Mouse (Mus musculus): ENCODE measurements around the gene Map1lc3b. TPM values are rescaled to one million over a fixed set of nuclear protein-coding genes. Genes with fewer than 3 reads are reported as not detected.

The Map1lc3b gene
- polyA plus RNA-seq, 1 experiment, result 113 TPM

- Histone ChIP-seq H3K4me1 (ENCODE audit: control insufficient read depth, insufficient read depth, low read length) (no peaks in the 10 kb centered on the region; the same call in 1 of the 2 replicates), H3K27ac (ENCODE audit: control insufficient read depth, insufficient read depth, low read depth, low read length, poor library complexity) (no peak overlapping the region), H3K4me3 (replicated peaks; ENCODE audit: control insufficient read depth, low read depth, low read length) (no peak overlapping the region)
- TF ChIP-seq CTCF (IDR thresholded peaks at IDR 0.05; ENCODE audit: control insufficient read depth, insufficient read depth, low read length) (no peak), POLR2A (IDR thresholded peaks at IDR 0.05; ENCODE audit: borderline replicate concordance, control insufficient read depth, low read depth, low read length) (no peak)
- 48% methylated on average over 3 of the region's 3 CpGs for WGBS
Observed at GRCm38 (mm10) chr8:121642804-121643203, 52.6 kb downstream of the Map1lc3b start.

- Histone ChIP-seq H3K4me1 (ENCODE audit: control insufficient read depth, insufficient read depth, low read length) (no peaks in the 10 kb centered on the region; the same call in 1 of the 2 replicates), H3K4me3 (replicated peaks; ENCODE audit: control insufficient read depth, low read depth, low read length) (no peak overlapping the region), H3K27ac (ENCODE audit: control insufficient read depth, insufficient read depth, low read depth, low read length, poor library complexity) (no peak overlapping the region)
- TF ChIP-seq CTCF (IDR thresholded peaks at IDR 0.05; ENCODE audit: control insufficient read depth, insufficient read depth, low read length), result no peak
- TF ChIP-seq POLR2A (IDR thresholded peaks at IDR 0.05; ENCODE audit: borderline replicate concordance, control insufficient read depth, low read depth, low read length), result no peak
- 6% methylated on average over 11 of the region's 11 CpGs for WGBS
Observed at GRCm38 (mm10) chr8:121643384-121643783, 53.2 kb downstream of the Map1lc3b start.

GRCm38 (mm10) chr8:121647511-121648215 lies 57.5 kb downstream of the Map1lc3b start:
- TF ChIP-seq CTCF (IDR thresholded peaks at IDR 0.05; ENCODE audit: control insufficient read depth, insufficient read depth, low read length) (no peak), POLR2A (IDR thresholded peaks at IDR 0.05; ENCODE audit: borderline replicate concordance, control insufficient read depth, low read depth, low read length) (no peak)
- Histone ChIP-seq H3K4me3 (replicated peaks; ENCODE audit: control insufficient read depth, low read depth, low read length) (no peak overlapping the region), H3K4me1 (ENCODE audit: control insufficient read depth, insufficient read depth, low read length) (no peaks in the 10 kb centered on the region; the same call in 1 of the 2 replicates), H3K27ac (ENCODE audit: control insufficient read depth, insufficient read depth, low read depth, low read length, poor library complexity) (no peak overlapping the region)
- WGBS, result 79% methylated on average over 12 of the region's 12 CpGs

Other genes starting within 250 kb of the Map1lc3b start
- gene 1700018B08Rik, start 46.0 kb upstream of the Map1lc3b start, polyA plus RNA-seq (2011; ENCODE audit: insufficient read depth, insufficient read length, low replicate concordance, missing spikeins), result not detected in 2 replicates
- 9.4 and 19.4 TPM in 2 replicates for gene Fbxo31, start 11.6 kb upstream of the Map1lc3b start, polyA plus RNA-seq (2011; ENCODE audit: insufficient read depth, insufficient read length, low replicate concordance, missing spikeins)
- gene Zcchc14, start 62.5 kb downstream of the Map1lc3b start, polyA plus RNA-seq (2011; ENCODE audit: insufficient read depth, insufficient read length, low replicate concordance, missing spikeins), result 2.9 and 4.9 TPM in 2 replicates
- 1.0 TPM in 1 of 2 replicates, not detected in the other for gene Jph3, start 139.3 kb downstream of the Map1lc3b start, polyA plus RNA-seq (2011; ENCODE audit: insufficient read depth, insufficient read length, low replicate concordance, missing spikeins)
- gene Klhdc4, start 239.2 kb downstream of the Map1lc3b start, polyA plus RNA-seq (2011; ENCODE audit: insufficient read depth, insufficient read length, low replicate concordance, missing spikeins), result 49.4 and 56.2 TPM in 2 replicates

All from bone marrow, adult 2 months (tissue).